Mouse (Mus musculus): ENCODE results near the gene Gnptab.
A peak's percentile ranks its signal among the peaks of the same experiment; 100 is the strongest.
"Not testable (repeated sequence)": the region's sequence is repeated elsewhere in the genome, so short reads cannot be mapped to it uniquely, and the experiment has no call there.

Gene Gnptab

GRCm38 (mm10) chr10:88379013-88379885 lies at the start of gene Gnptab, which contains the start of gene Dram1:
TSS of gene Gnptab (plus strand) at chr10:88379132.
TSS of gene Dram1 (minus strand) at chr10:88379080.
- DNase-seq (ENCODE audit: low spot score in 2 of 2) = peak; percentile 80 to 85

GRCm38 (mm10) chr10:88330695-88331094 lies 48.2 kb upstream of the Gnptab start:
- peak; percentile 7 to 10 for DNase-seq (ENCODE audit: low spot score in 2 of 2)

- no peak for DNase-seq (ENCODE audit: low spot score in 2 of 2)
Observed at GRCm38 (mm10) chr10:88340660-88341059, 38.3 kb upstream of the Gnptab start.

GRCm38 (mm10) chr10:88341368-88341767 lies 37.6 kb upstream of the Gnptab start:
- DNase-seq (ENCODE audit: low spot score in 2 of 2) = no peak

- no peak for DNase-seq (ENCODE audit: low spot score in 2 of 2)
Observed at GRCm38 (mm10) chr10:88345899-88346401, 33.0 kb upstream of the Gnptab start.

GRCm38 (mm10) chr10:88346454-88347245 lies 32.3 kb upstream of the Gnptab start:
- DNase-seq (ENCODE audit: low spot score in 2 of 2) = no peak

GRCm38 (mm10) chr10:88349800-88350199 lies 29.1 kb upstream of the Gnptab start:
- DNase-seq (ENCODE audit: low spot score in 2 of 2) = no peak

- DNase-seq (ENCODE audit: low spot score in 2 of 2) = no peak
Observed at GRCm38 (mm10) chr10:88350687-88351086, 28.2 kb upstream of the Gnptab start.

- DNase-seq (ENCODE audit: low spot score in 2 of 2) = no peak
Observed at GRCm38 (mm10) chr10:88351411-88352103, 27.4 kb upstream of the Gnptab start.

- DNase-seq (ENCODE audit: low spot score in 2 of 2) = no peak
Observed at GRCm38 (mm10) chr10:88352549-88352948, 26.4 kb upstream of the Gnptab start.

- no peak for DNase-seq (ENCODE audit: low spot score in 2 of 2)
Observed at GRCm38 (mm10) chr10:88354599-88354998, 24.3 kb upstream of the Gnptab start.

- DNase-seq (ENCODE audit: low spot score in 2 of 2) = no peak
Observed at GRCm38 (mm10) chr10:88356114-88356982, 22.6 kb upstream of the Gnptab start.

GRCm38 (mm10) chr10:88356983-88357559 lies 21.9 kb upstream of the Gnptab start:
- peak; percentile 53 to 55 for DNase-seq (ENCODE audit: low spot score in 2 of 2)

- no peak for DNase-seq (ENCODE audit: low spot score in 2 of 2)
Observed at GRCm38 (mm10) chr10:88362218-88362617, 16.7 kb upstream of the Gnptab start.

GRCm38 (mm10) chr10:88364221-88364620 lies 14.7 kb upstream of the Gnptab start:
- no peak for DNase-seq (ENCODE audit: low spot score in 2 of 2)

GRCm38 (mm10) chr10:88369233-88369632 lies 9.7 kb upstream of the Gnptab start:
- no peak for DNase-seq (ENCODE audit: low spot score in 2 of 2)

GRCm38 (mm10) chr10:88371793-88372192 lies 7.1 kb upstream of the Gnptab start:
- DNase-seq (ENCODE audit: low spot score in 2 of 2) = no peak

GRCm38 (mm10) chr10:88372436-88372835 lies 6.5 kb upstream of the Gnptab start:
- DNase-seq (ENCODE audit: low spot score in 2 of 2) = no peak

- DNase-seq (ENCODE audit: low spot score in 2 of 2) = not testable (repeated sequence)
Observed at GRCm38 (mm10) chr10:88372945-88373344, 6.0 kb upstream of the Gnptab start.

GRCm38 (mm10) chr10:88374984-88375383 lies 3.9 kb upstream of the Gnptab start:
- no peak for DNase-seq (ENCODE audit: low spot score in 2 of 2)

Measured in right cerebral cortex, adult 2 months (tissue).